Mouse (Mus musculus) spleen, adult 2 months (tissue): ENCODE measurements around the gene Slc4a1.

Source experiments
- CTCF ChIP-seq: fragments of 200-500 bp; IDR thresholded peaks from 2 replicates; pipeline ENCODE4 v1.5.1; 2011; ENCODE audit warnings: mild to moderate bottlenecking, inconsistent platforms; ENCODE audit not compliant: insufficient read depth, insufficient read length, insufficient replicate concordance; ENCODE audit errors: extremely low read depth
- POLR2A ChIP-seq: fragments of 200-500 bp; IDR thresholded peaks from 2 replicates; pipeline ENCODE4 v1.6.1; 2011; ENCODE audit warnings: low read depth, low read length, inconsistent platforms

DNA sequence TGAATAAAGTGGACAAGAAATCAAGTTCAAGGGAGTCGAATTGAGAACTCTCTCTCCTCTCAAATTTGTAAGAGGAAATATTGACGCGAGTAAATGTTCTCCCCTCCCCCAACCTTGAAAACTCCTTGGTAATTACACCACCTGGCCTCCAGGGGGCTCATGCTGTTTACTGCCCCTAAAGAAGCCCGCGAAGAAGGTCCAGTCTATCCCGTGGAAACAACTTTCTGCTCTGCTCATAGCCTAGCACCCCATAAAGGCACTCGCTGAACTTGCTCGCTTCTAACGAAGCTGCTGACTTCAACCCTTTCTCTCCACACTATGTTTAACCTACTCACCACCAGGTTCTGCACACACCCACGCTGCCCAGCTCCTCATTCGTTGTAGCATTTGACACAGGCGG, 11.2 kb upstream of the Slc4a1 start:
- no peak for TF ChIP-seq CTCF
- no peak for TF ChIP-seq POLR2A
